8 mouse cellular contexts compared by ENCODE assay signal in the genomic region with DNA sequence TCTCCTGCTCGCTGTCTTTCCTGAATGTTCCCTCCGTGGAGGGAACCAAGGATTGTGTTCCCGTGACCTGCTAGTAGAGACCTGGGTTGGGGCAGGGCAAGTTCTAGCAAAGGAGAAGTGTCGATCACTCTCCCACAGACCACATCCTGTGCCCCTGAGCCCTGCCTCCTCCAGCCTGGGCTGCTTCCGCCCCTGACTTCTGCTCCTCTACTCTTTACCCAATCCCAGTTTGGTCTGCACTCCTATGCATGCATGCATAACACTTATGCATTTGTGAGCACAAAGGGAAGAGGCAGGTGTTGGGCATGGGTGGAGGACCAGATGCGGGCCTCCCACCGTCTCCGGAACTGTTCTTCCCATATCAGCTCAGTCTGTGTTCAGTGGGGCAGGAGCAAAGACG. TPM values are rescaled to one million over a fixed set of nuclear protein-coding genes. Genes with fewer than 3 reads are reported as not detected.
DNase-seq lines count a peak whose midpoint lies in the region; ATAC-seq and TF ChIP-seq lines count a peak whose summit lies in the region.

No protein-coding gene starts in this region.

- H3K9ac ChIP-seq in forebrain, embryonic 12.5 days: peak overlapping the region; percentile 25; the same call in 1 of the 2 replicates
- H3K9ac ChIP-seq in hindbrain, postnatal 0 days (replicated peaks; ENCODE audit: low read length): peak overlapping the region; percentile 26; the same call in 1 of the 2 replicates
- peak overlapping the region; percentile 94 for H3K9ac ChIP-seq in liver, postnatal 0 days (replicated peaks)
- H3K9ac ChIP-seq in neural tube, embryonic 13.5 days: peak overlapping the region; percentile 86

- H3K4me1 ChIP-seq in kidney, adult 2 months (ENCODE audit: control insufficient read depth, insufficient read depth, low read length): peaks cover 18% of the 10 kb centered on the region
- H3K4me1 ChIP-seq in forebrain, embryonic 12.5 days: peaks cover 48% of the 10 kb centered on the region
- H3K4me1 ChIP-seq in hindbrain, postnatal 0 days (ENCODE audit: insufficient read depth, low read length): peaks cover 18% of the 10 kb centered on the region
- H3K4me1 ChIP-seq in liver, postnatal 0 days (ENCODE audit: insufficient read depth): peaks cover 44% of the 10 kb centered on the region
- peaks cover 49% of the 10 kb centered on the region for H3K4me1 ChIP-seq in neural tube, embryonic 13.5 days (replicated peaks)

- ATAC-seq in forebrain, embryonic 12.5 days (ENCODE audit: low FRiP score): no peak
- ATAC-seq in hindbrain, postnatal 0 days: no peak
- ATAC-seq in liver, postnatal 0 days: no peak
- ATAC-seq in neural tube, embryonic 13.5 days (ENCODE audit: low read depth): no peak

- intact Hi-C loops in left cerebral cortex, postnatal 14 days (cut with DNase I): no loop called here

- peak overlapping the region; percentile 93 for H3K27ac ChIP-seq in kidney, adult 2 months (ENCODE audit: insufficient read depth, low read depth, low read length)
- H3K27ac ChIP-seq in forebrain, embryonic 12.5 days: no peak overlapping the region; the same call in 1 of the 2 replicates
- H3K27ac ChIP-seq in hindbrain, postnatal 0 days: peak overlapping the region; percentile 54
- H3K27ac ChIP-seq in liver, postnatal 0 days (ENCODE audit: low read depth): peak overlapping the region; percentile 99
- H3K27ac ChIP-seq in neural tube, embryonic 13.5 days (replicated peaks): peak overlapping the region; percentile 94

- TF ChIP-seq CTCF in kidney, adult 2 months (conservative IDR thresholded peaks at IDR 0.05; ENCODE audit: insufficient read depth, insufficient read length, low read depth, low read length): no peak
- no peak for TF ChIP-seq CTCF in hindbrain, postnatal 0 days (IDR thresholded peaks at IDR 0.05; ENCODE audit: low read depth)
- TF ChIP-seq CTCF in liver, postnatal 0 days (IDR thresholded peaks at IDR 0.05; ENCODE audit: low read depth): no peak

- TF ChIP-seq POLR2A in kidney, adult 2 months (IDR thresholded peaks at IDR 0.05; ENCODE audit: low read depth, low read length): no peak

- DNase-seq in kidney, adult 2 months: peak; percentile 54
- DNase-seq in kidney, adult 9 months: no peak
- no peak for DNase-seq in hindbrain, postnatal 0 days (ENCODE audit: low spot score)
- peak; percentile 72 for DNase-seq in liver, postnatal 0 days
- DNase-seq in urinary bladder, postnatal 10 days (ENCODE audit: low spot score): no peak
- no peak for DNase-seq in left cerebral cortex, postnatal 14 days (ENCODE audit: low spot score in 2 of 2)

- WGBS in kidney, adult 2 months: 22% methylated on average over 9 of the region's 9 CpGs
- 85% methylated on average over 9 of the region's 9 CpGs for WGBS in forebrain, embryonic 12.5 days
- WGBS in hindbrain, postnatal 0 days: 63% methylated on average over 9 of the region's 9 CpGs
- 25% methylated on average over 9 of the region's 9 CpGs for WGBS in liver, postnatal 0 days (ENCODE audit: insufficient replicate concordance)
- WGBS in neural tube, embryonic 13.5 days: 58% methylated on average over 9 of the region's 9 CpGs

- peak overlapping the region; percentile 40 for H3K4me3 ChIP-seq in kidney, adult 2 months (ENCODE audit: insufficient read depth, low read depth, low read length)
- no peak overlapping the region; the same call in 1 of the 2 replicates for H3K4me3 ChIP-seq in forebrain, embryonic 12.5 days (replicated peaks)
- no peak overlapping the region; the same call in 1 of the 2 replicates for H3K4me3 ChIP-seq in hindbrain, postnatal 0 days (ENCODE audit: low read length)
- peak overlapping the region; percentile 96 for H3K4me3 ChIP-seq in liver, postnatal 0 days (ENCODE audit: low read depth, low read length)
- peak overlapping the region; percentile 83 for H3K4me3 ChIP-seq in neural tube, embryonic 13.5 days

- peak overlapping the region; percentile 82; the same call in 1 of the 2 replicates for H3K4me2 ChIP-seq in forebrain, embryonic 12.5 days
- H3K4me2 ChIP-seq in hindbrain, postnatal 0 days (ENCODE audit: low read depth, low read length): peak overlapping the region; percentile 99
- H3K4me2 ChIP-seq in liver, postnatal 0 days (ENCODE audit: low read depth, low read length): peak overlapping the region; percentile 85
- peak overlapping the region; percentile 86 for H3K4me2 ChIP-seq in neural tube, embryonic 13.5 days

- H3K36me3 ChIP-seq in kidney, adult 2 months (ENCODE audit: control insufficient read depth, insufficient read depth, low read length): no peaks in the 10 kb centered on the region
- H3K36me3 ChIP-seq in forebrain, embryonic 12.5 days (replicated peaks): peaks cover 30% of the 10 kb centered on the region
- H3K36me3 ChIP-seq in hindbrain, postnatal 0 days (ENCODE audit: insufficient read depth, low read length): peaks cover 19% of the 10 kb centered on the region
- peaks cover 25% of the 10 kb centered on the region for H3K36me3 ChIP-seq in liver, postnatal 0 days (replicated peaks; ENCODE audit: insufficient read depth, low read length)
- H3K36me3 ChIP-seq in neural tube, embryonic 13.5 days: peaks cover 23% of the 10 kb centered on the region

- no peaks in the 10 kb centered on the region for H3K27me3 ChIP-seq in kidney, adult 2 months (replicated peaks; ENCODE audit: control insufficient read depth, insufficient read depth, low read length)
- H3K27me3 ChIP-seq in forebrain, embryonic 12.5 days: no peaks in the 10 kb centered on the region
- no peaks in the 10 kb centered on the region for H3K27me3 ChIP-seq in hindbrain, postnatal 0 days (ENCODE audit: insufficient read depth, low read length)
- H3K27me3 ChIP-seq in liver, postnatal 0 days (ENCODE audit: insufficient read depth, low read length): no peaks in the 10 kb centered on the region
- no peaks in the 10 kb centered on the region for H3K27me3 ChIP-seq in neural tube, embryonic 13.5 days

- H3K9me3 ChIP-seq in forebrain, embryonic 12.5 days: no peaks in the 10 kb centered on the region
- no peaks in the 10 kb centered on the region for H3K9me3 ChIP-seq in hindbrain, postnatal 0 days (ENCODE audit: low read length)
- no peaks in the 10 kb centered on the region for H3K9me3 ChIP-seq in liver, postnatal 0 days (ENCODE audit: low read length)
- H3K9me3 ChIP-seq in neural tube, embryonic 13.5 days: no peaks in the 10 kb centered on the region

- TF ChIP-seq EP300 in liver, postnatal 0 days (IDR thresholded peaks at IDR 0.05; ENCODE audit: low read depth): no peak

RNA-seq across cellular contexts. Expression of gene Gm20605, which starts 2.2 kb away (rescaled TPM):
- 12.2 and 19.8 TPM in 2 replicates for polyA plus RNA-seq in kidney, adult 2 months (2012; rRNA removed)
- 9.6 and 10.1 TPM in 2 replicates for polyA plus RNA-seq in forebrain, embryonic 12.5 days (2016; fragmentation: Nextera tagmentation; extraction: Ambion mirVana)
- 3.4 and 4.1 TPM in 2 replicates for total RNA-seq in hindbrain, postnatal 0 days (2014; rRNA removed)
- polyA plus RNA-seq in hindbrain, postnatal 0 days (2015; fragmentation: Nextera tagmentation; extraction: Ambion mirVana): 4.1 and 5.3 TPM in 2 replicates
- 2.4 and 2.6 TPM in 2 replicates for polyA plus RNA-seq in liver, postnatal 0 days (2015; fragmentation: Nextera tagmentation; extraction: Ambion mirVana)
- polyA plus RNA-seq in neural tube, embryonic 13.5 days (2015; fragmentation: Nextera tagmentation; extraction: Ambion mirVana): 6.7 and 7.9 TPM in 2 replicates
- total RNA-seq in left cerebral cortex, postnatal 14 days (2021): 10 to 100 TPM in 1 of 2 experiments, 1 to 10 TPM in 1; 8.8 to 10.6 TPM

RNA-seq across cellular contexts. Expression of gene Lrch4, which starts 2.2 kb away (rescaled TPM):
- 39.4 and 45.5 TPM in 2 replicates for polyA plus RNA-seq in kidney, adult 2 months (2012; rRNA removed)
- 29.8 and 35.1 TPM in 2 replicates for polyA plus RNA-seq in forebrain, embryonic 12.5 days (2016; fragmentation: Nextera tagmentation; extraction: Ambion mirVana)
- 9.6 and 10.4 TPM in 2 replicates for total RNA-seq in hindbrain, postnatal 0 days (2014; rRNA removed)
- 12.3 and 14.6 TPM in 2 replicates for polyA plus RNA-seq in hindbrain, postnatal 0 days (2015; fragmentation: Nextera tagmentation; extraction: Ambion mirVana)
- polyA plus RNA-seq in liver, postnatal 0 days (2015; fragmentation: Nextera tagmentation; extraction: Ambion mirVana): 24.1 and 24.3 TPM in 2 replicates
- polyA plus RNA-seq in neural tube, embryonic 13.5 days (2015; fragmentation: Nextera tagmentation; extraction: Ambion mirVana): 23.8 and 24.5 TPM in 2 replicates
- total RNA-seq in left cerebral cortex, postnatal 14 days (2021): 10 to 100 TPM in 1 of 2 experiments, 1 to 10 TPM in 1; 7.1 to 13.7 TPM

RNA-seq across cellular contexts. Expression of gene Fbxo24, which starts 2.4 kb away (rescaled TPM):
- polyA plus RNA-seq in kidney, adult 2 months (2012; rRNA removed): 0.20 and 0.41 TPM in 2 replicates
- polyA plus RNA-seq in forebrain, embryonic 12.5 days (2016; fragmentation: Nextera tagmentation; extraction: Ambion mirVana): 0.26 and 0.45 TPM in 2 replicates
- 0.25 and 0.26 TPM in 2 replicates for total RNA-seq in hindbrain, postnatal 0 days (2014; rRNA removed)
- 0.18 TPM in 1 of 2 replicates, not detected in the other for polyA plus RNA-seq in hindbrain, postnatal 0 days (2015; fragmentation: Nextera tagmentation; extraction: Ambion mirVana)
- not detected in 2 replicates for polyA plus RNA-seq in liver, postnatal 0 days (2015; fragmentation: Nextera tagmentation; extraction: Ambion mirVana)
- polyA plus RNA-seq in neural tube, embryonic 13.5 days (2015; fragmentation: Nextera tagmentation; extraction: Ambion mirVana): 0.17 and 0.20 TPM in 2 replicates
- total RNA-seq in left cerebral cortex, postnatal 14 days (2021): under 1 TPM in 1 of 2 experiments, not detected in 1; 0.15 TPM

RNA-seq across cellular contexts. Expression of gene Sap25, which starts 10.0 kb away (rescaled TPM):
- 61.1 and 77.6 TPM in 2 replicates for polyA plus RNA-seq in kidney, adult 2 months (2012; rRNA removed)
- 9.0 and 10.5 TPM in 2 replicates for polyA plus RNA-seq in forebrain, embryonic 12.5 days (2016; fragmentation: Nextera tagmentation; extraction: Ambion mirVana)
- 0.97 and 5.2 TPM in 2 replicates for total RNA-seq in hindbrain, postnatal 0 days (2014; rRNA removed)
- 2.9 and 3.7 TPM in 2 replicates for polyA plus RNA-seq in hindbrain, postnatal 0 days (2015; fragmentation: Nextera tagmentation; extraction: Ambion mirVana)
- 3.4 and 4.0 TPM in 2 replicates for polyA plus RNA-seq in liver, postnatal 0 days (2015; fragmentation: Nextera tagmentation; extraction: Ambion mirVana)
- 5.6 and 6.5 TPM in 2 replicates for polyA plus RNA-seq in neural tube, embryonic 13.5 days (2015; fragmentation: Nextera tagmentation; extraction: Ambion mirVana)
- 1 to 10 TPM; 1.7 to 4.7 TPM for total RNA-seq in left cerebral cortex, postnatal 14 days (2021)

RNA-seq across cellular contexts. Expression of gene Irs3, which starts 14.3 kb away (rescaled TPM):
- polyA plus RNA-seq in kidney, adult 2 months (2012; rRNA removed): 4.2 and 4.4 TPM in 2 replicates
- not detected in 2 replicates for polyA plus RNA-seq in forebrain, embryonic 12.5 days (2016; fragmentation: Nextera tagmentation; extraction: Ambion mirVana)
- total RNA-seq in hindbrain, postnatal 0 days (2014; rRNA removed): 0.40 and 1.4 TPM in 2 replicates
- polyA plus RNA-seq in hindbrain, postnatal 0 days (2015; fragmentation: Nextera tagmentation; extraction: Ambion mirVana): 0.36 and 0.39 TPM in 2 replicates
- polyA plus RNA-seq in liver, postnatal 0 days (2015; fragmentation: Nextera tagmentation; extraction: Ambion mirVana): 0.11 TPM in 1 of 2 replicates, not detected in the other
- 0.20 TPM in 1 of 2 replicates, not detected in the other for polyA plus RNA-seq in neural tube, embryonic 13.5 days (2015; fragmentation: Nextera tagmentation; extraction: Ambion mirVana)
- total RNA-seq in left cerebral cortex, postnatal 14 days (2021): under 1 TPM in 1 of 2 experiments, not detected in 1; 0.27 TPM

Comparison
In these comparisons a context has a peak if more than half of its experiments do, and no peak if none do; other contexts are left out.
1. DNase-seq: peak in kidney, adult 2 months (single experiment) and liver, postnatal 0 days (single experiment); none in kidney, adult 9 months (single experiment), hindbrain, postnatal 0 days (single experiment), urinary bladder, postnatal 10 days (single experiment) and left cerebral cortex, postnatal 14 days (0 of 2).
2. H3K4me3 ChIP-seq: peak in kidney, adult 2 months (single experiment), liver, postnatal 0 days (single experiment) and neural tube, embryonic 13.5 days (single experiment); none in forebrain, embryonic 12.5 days (single experiment) and hindbrain, postnatal 0 days (single experiment).
3. H3K9ac ChIP-seq: peak in every context shown above with its lines; median percentile 94 in liver, postnatal 0 days; 86 in neural tube, embryonic 13.5 days; 26 in hindbrain, postnatal 0 days; 25 in forebrain, embryonic 12.5 days.
4. Peak in every context shown above with its lines, with median percentiles within 50 percentile points of each other: H3K4me2 ChIP-seq.